Mouse (Mus musculus) stomach, postnatal 0 days (tissue): ENCODE data around the gene Pmpcb.

Experiments
- CTCF ChIP-seq: IDR thresholded peaks from 2 replicates; pipeline ENCODE4 v1.5.1; 2016; ENCODE audit warnings: antibody characterized with exemption, low read depth, mild to moderate bottlenecking, moderate library complexity
- EP300 ChIP-seq: optimal IDR thresholded peaks from 2 replicates; pipeline ENCODE3; 2016; ENCODE audit warnings: antibody characterized with exemption

- TF ChIP-seq EP300 = no peak
- no peak for TF ChIP-seq CTCF
These were observed 1.8 kb upstream of the Pmpcb start for GRCm38 (mm10) chr5:21735100-21735499.
